Mouse (Mus musculus): ENCODE results near the gene Gm9508.
"Not testable (repeated sequence)": the region's sequence is repeated elsewhere in the genome, so short reads cannot be mapped to it uniquely, and the experiment has no call there.

GRCm38 (mm10) chr10:77711157-77711556 lies 14.1 kb upstream of the Gm9508 start, which contains the start of gene Gm10024:
- not testable (repeated sequence) for TF ChIP-seq CTCF, EP300 (IDR thresholded peaks at IDR 0.05; ENCODE audit: low read depth)

Measured in liver, postnatal 0 days (tissue).